Mouse (Mus musculus): ENCODE measurements around the gene Abca2.

DNA sequence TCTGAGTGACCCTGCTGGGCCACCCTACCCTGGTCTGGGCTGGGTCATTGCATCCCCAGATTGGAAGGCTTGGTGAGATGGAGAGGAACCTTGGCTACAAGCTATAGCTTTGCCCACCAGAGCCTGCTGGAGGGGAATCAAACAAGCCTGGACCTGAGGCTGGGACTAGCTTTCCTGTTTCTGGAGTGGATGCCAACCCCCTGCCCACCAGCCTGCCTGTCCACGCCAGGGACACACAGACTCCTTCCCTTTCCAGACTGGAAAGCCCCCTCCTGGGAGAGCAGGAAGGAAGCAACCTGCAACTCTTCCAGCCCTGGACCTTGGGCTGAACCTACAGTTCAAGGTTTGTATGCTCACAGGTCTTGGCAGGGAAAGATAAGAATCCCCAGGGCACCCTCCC is 4.9 kb upstream of the Abca2 start:
- TF ChIP-seq CTCF (IDR thresholded peaks at IDR 0.05; ENCODE audit: borderline replicate concordance, insufficient read depth, low read length) = no peak
- no peak for TF ChIP-seq POLR2A (IDR thresholded peaks at IDR 0.05; ENCODE audit: low read depth, low read length)
